Mouse (Mus musculus): ENCODE data around the gene Jpt1.

Jpt1 gene

GRCm38 (mm10) chr11:115490441-115491355 is 23.5 kb downstream of the Jpt1 start:
- no peak for TF ChIP-seq GATA4 (IDR thresholded peaks at IDR 0.05; ENCODE audit: insufficient replicate concordance, low read length)

DNA sequence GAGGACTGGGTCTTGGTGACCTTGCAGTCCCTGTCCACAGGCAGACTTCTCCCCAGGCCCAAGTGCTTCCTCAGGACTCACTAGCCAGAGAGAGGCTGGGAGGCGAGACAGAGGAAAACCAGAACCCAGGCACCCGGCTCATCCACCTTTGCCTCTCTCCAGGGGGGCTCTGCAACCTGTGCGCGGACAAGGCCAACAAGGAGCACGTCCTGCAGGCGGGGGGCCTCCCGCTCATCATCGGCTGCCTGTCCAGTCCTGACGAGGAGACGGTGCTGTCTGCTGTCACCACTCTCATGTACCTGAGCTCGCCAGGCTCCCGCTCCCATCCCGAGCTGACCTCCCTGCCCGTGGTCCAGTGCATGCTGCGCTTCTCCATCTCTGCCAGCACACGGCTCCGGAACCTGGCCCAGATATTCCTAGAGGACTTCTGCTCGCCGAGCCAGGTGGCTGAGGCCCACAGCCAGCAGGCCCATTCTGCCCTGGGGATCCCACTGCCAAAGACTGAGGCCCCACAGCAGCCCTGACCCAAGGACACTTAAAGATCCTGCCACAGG is 25.6 kb downstream of the Jpt1 start:
- no peak for TF ChIP-seq GATA4 (IDR thresholded peaks at IDR 0.05; ENCODE audit: insufficient replicate concordance, low read length)

GRCm38 (mm10) chr11:115485155-115485554 is 29.0 kb downstream of the Jpt1 start:
- TF ChIP-seq GATA4 (IDR thresholded peaks at IDR 0.05; ENCODE audit: insufficient replicate concordance, low read length): no peak

DNA sequence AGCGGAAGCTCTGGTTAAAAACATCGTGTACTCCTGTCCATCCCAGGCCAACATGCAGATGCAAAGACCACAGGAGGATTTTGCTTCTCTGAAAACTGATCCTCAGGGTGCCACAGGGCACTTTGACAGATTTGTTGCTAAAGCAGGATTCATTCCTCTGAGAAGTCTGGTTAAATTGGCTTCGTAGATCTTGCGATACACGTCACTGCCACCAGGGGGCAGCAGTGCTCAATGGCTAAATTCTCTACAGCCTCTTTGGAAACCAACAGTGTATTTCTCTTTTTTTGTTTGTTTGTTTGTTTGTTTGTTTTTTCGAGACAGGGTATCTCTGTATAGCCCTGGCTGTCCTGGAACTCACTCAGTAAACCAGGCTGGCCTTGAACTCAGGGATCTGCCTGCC is 30.5 kb downstream of the Jpt1 start:
- no peak for TF ChIP-seq GATA4 (IDR thresholded peaks at IDR 0.05; ENCODE audit: insufficient replicate concordance, low read length)

GRCm38 (mm10) chr11:115483278-115483677 is 30.9 kb downstream of the Jpt1 start:
- TF ChIP-seq GATA4 (IDR thresholded peaks at IDR 0.05; ENCODE audit: insufficient replicate concordance, low read length): no peak

GRCm38 (mm10) chr11:115481553-115482259 is 32.5 kb downstream of the Jpt1 start:
- no peak for TF ChIP-seq GATA4 (IDR thresholded peaks at IDR 0.05; ENCODE audit: insufficient replicate concordance, low read length)

GRCm38 (mm10) chr11:115478296-115478938 is 35.8 kb downstream of the Jpt1 start:
- no peak for TF ChIP-seq GATA4 (IDR thresholded peaks at IDR 0.05; ENCODE audit: insufficient replicate concordance, low read length)

DNA sequence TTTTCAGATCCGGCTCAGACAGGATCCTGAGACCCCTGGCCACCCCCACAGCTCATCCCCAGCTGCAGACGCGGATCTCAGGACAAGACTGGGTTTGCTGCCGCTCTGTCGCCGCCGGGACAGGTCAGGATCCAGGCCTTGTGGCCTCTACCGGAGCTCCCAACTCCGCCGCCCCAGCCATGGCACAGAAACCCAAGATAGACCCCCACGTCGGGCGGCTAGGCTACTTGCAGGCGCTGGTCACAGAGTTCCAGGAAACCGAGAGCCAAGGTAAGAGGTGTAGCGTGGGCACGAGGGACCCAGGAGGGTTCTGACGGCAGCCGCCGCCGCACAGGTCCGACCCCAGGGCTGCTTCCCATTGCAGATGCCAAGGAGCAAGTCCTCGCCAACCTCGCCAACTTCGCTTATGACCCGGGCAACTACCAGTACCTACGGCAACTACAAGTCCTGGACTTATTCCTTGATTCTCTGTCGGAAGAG is 38.4 kb downstream of the Jpt1 start:
- no peak for TF ChIP-seq GATA4 (IDR thresholded peaks at IDR 0.05; ENCODE audit: insufficient replicate concordance, low read length)

DNA sequence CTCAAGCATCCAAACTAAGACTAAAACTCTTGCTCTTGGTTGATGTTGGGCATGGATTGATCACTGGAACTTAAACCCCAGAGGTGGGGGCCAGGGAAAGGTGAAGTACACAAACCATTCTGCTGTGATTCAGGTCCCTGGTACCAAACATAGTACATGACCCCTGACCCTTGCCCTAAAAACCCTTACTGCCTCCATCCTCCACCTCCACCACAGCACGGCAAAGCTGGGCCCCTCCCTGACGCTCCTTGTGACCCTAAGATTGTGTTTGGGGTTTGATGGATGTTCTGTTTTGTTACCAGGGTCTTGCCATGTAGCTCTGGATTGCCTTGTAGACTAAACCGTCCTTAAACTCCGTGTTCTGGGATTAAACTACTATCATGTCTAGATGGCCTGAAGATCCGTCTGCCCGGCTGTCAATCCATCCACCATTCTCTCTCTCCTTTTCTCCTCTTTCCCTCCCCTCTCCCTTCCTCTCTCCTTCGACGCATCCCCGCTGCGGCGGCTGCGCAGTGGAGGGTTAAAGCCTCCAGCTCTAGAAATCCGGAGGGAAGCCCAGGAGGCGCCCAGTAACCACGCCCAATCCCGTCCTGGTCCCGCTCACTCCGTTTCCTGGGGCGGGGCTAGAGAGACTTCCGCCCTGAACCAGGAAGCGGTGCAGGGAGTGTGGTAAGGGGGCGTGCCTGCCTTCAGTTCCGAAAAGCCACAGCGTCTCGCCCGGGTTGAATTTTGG is 39.0 kb downstream of the Jpt1 start, which contains the start of gene Armc7:
Gene Armc7, plus strand, starts transcription at position 643 of the 733 bp plus-strand sequence.
- no peak for TF ChIP-seq GATA4 (IDR thresholded peaks at IDR 0.05; ENCODE audit: insufficient replicate concordance, low read length)

- TF ChIP-seq GATA4 (IDR thresholded peaks at IDR 0.05; ENCODE audit: insufficient replicate concordance, low read length): peak; percentile 81
Observed at GRCm38 (mm10) chr11:115473626-115474275, 40.4 kb downstream of the Jpt1 start.

GRCm38 (mm10) chr11:115472183-115472582 is 42.0 kb downstream of the Jpt1 start:
- TF ChIP-seq GATA4 (IDR thresholded peaks at IDR 0.05; ENCODE audit: insufficient replicate concordance, low read length): no peak

DNA sequence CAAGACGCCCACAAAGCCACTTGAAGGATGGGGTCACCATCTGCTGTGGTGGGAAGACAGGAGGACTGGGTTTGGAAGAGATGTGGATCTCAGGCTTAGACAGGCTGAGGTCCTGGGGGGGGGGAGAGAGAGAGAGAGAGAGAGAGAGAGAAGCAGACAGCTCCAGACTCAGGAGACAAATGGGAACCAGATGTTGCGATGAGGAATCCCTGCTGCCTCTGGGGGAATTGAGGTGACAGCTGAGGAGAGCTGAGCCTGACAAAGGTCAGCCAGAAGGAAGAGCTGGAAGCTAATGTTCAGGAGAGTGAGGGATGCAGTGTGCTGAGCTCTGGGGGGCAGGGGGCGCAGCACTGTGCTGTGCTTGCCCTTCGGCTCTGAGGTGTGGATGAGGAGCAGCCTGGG is 47.0 kb downstream of the Jpt1 start:
- TF ChIP-seq GATA4 (IDR thresholded peaks at IDR 0.05; ENCODE audit: insufficient replicate concordance, low read length): no peak

DNA sequence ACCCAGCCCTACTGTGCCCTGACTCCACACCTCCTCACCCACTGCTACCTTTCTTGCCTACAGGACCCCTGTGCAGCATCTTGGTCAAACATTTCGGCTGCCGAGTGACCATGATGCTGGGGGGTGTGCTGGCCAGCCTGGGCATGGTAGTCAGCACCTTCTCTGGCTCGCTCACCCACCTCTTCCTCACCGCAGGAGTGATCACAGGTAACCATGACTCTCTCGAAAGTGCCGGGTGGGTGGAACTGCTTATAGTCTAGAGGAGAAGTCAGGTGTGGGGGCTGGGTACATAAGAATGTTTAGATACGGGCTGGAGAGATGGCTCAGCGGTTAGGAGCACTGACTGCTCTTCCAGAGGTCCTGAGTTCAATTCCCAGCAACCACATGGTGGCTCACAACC is 49.3 kb downstream of the Jpt1 start:
- no peak for TF ChIP-seq GATA4 (IDR thresholded peaks at IDR 0.05; ENCODE audit: insufficient replicate concordance, low read length)

DNA sequence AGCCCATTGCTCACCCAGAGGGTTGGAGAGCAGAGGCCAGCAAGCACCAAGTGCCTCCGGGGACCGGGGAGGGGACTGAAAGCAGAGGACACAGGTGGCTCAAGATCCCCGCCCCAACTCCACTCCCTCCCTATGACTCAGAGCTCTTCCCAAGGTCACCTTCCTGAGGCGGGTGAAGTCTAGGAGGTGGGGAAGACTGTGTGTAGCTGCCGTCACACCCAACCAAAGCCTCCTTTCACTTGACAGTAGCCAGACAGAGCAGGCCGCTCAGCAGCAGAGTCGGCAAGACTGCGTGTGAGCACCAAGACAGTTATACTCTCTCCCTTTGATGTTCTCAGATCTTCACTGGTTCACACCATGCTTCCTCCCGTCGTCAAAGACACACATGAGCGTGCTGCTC is 50.8 kb downstream of the Jpt1 start:
- no peak for TF ChIP-seq GATA4 (IDR thresholded peaks at IDR 0.05; ENCODE audit: insufficient replicate concordance, low read length)

All from liver, adult (tissue).